Mouse (Mus musculus) bone marrow macrophage, adult 2 months (primary cell): ENCODE measurements at regions not wholly inside any gene's neighbourhood (a gene's known extent, or its start where the extent isn't known, plus 50 kb on each side); places are given as distances from the start of the nearest gene placed in this dataset.

Source experiments
- CTCF ChIP-seq: IDR thresholded peaks from 2 replicates; pipeline ENCODE4 v1.5.1; 2012; ENCODE audit warnings: low read depth, mild to moderate bottlenecking, low read length, moderate library complexity
- POLR2A ChIP-seq: IDR thresholded peaks from 2 replicates; pipeline ENCODE4 v1.6.1; 2012; ENCODE audit warnings: mild to moderate bottlenecking, low read depth, low read length, borderline replicate concordance

DNA sequence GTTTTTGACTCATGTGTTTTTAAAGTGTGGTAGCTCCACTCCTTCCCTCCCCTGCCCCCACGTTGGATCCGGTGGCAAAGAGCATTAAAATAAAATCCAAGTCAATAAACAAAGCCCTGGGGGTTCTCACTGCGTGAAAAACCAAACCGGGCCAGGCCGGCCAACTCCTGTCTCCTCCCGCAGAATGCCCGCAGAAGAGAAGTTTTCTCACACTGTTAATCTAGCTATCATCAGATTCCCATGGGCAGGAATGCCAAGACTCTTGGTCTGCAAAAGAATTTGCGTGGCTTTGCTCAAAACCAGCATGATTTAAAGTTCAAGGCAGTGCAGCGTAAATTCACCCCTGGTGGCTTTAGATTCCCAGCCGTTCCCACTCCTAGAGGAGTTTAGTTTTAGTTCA lies 219.0 kb downstream of the Nkx6-1 start:
- TF ChIP-seq POLR2A (no peak), CTCF (no peak)
